Mouse (Mus musculus) megakaryocyte-erythroid progenitor cell, adult 5-6 weeks (primary cell): Measurements from ENCODE around the gene Ola1. TPM values are rescaled to one million over a fixed set of nuclear protein-coding genes. Genes with fewer than 3 reads are reported as not detected.

Source experiments
- total RNA-seq, 2 experiments: library from RNA; stranded (forward) in 1 of 2; stranded (reverse) in 1 of 2; fragments of 200-1000, 215-1000 nt in 1 of 2; fragments of >200 nt in 1 of 2; fragmentation: Nextera tagmentation in 1 of 2; gene quantifications; 2 replicates each; pipeline ENCODE4 v1.2.3; 2014 to 2017

Gene Ola1
- total RNA-seq, 2 experiments from 2014 or later: 126 to 149 TPM

Other genes starting within 250 kb of the Ola1 start
- gene Sp3, start 238.5 kb downstream of the Ola1 start, total RNA-seq (2014; fragmentation: Nextera tagmentation): 72.7 and 84.4 TPM in 2 replicates
- gene Sp3, start 238.5 kb downstream of the Ola1 start, total RNA-seq (2017): 101 and 111 TPM in 2 replicates
- gene Gm11084, start 232.2 kb downstream of the Ola1 start, total RNA-seq (2014; fragmentation: Nextera tagmentation): not detected in 2 replicates
- gene Gm11084, start 232.2 kb downstream of the Ola1 start, total RNA-seq (2017): not detected in 2 replicates
- gene Sp9, start 53.0 kb upstream of the Ola1 start, total RNA-seq (2014; fragmentation: Nextera tagmentation): not detected in 2 replicates
- 0.47 TPM in 1 of 2 replicates, not detected in the other for gene Sp9, start 53.0 kb upstream of the Ola1 start, total RNA-seq (2017)
- gene Scrn3, start 93.7 kb upstream of the Ola1 start, total RNA-seq (2014; fragmentation: Nextera tagmentation): 33.3 and 38.3 TPM in 2 replicates
- gene Scrn3, start 93.7 kb upstream of the Ola1 start, total RNA-seq (2017): 54.5 and 79.7 TPM in 2 replicates
- gene Cir1, start 93.8 kb upstream of the Ola1 start, total RNA-seq (2014; fragmentation: Nextera tagmentation): 20.2 and 28.4 TPM in 2 replicates
- 28.3 and 36.9 TPM in 2 replicates for gene Cir1, start 93.8 kb upstream of the Ola1 start, total RNA-seq (2017)
- gene Gpr155, start 167.6 kb upstream of the Ola1 start, total RNA-seq (2014; fragmentation: Nextera tagmentation): 4.7 and 8.0 TPM in 2 replicates
- 4.5 and 7.8 TPM in 2 replicates for gene Gpr155, start 167.6 kb upstream of the Ola1 start, total RNA-seq (2017)